Mouse (Mus musculus) testis, adult 2 months (tissue): Measurements from ENCODE around the gene Etl4.

Experiments
- CTCF ChIP-seq: fragments of 200-500 bp; IDR thresholded peaks from 2 replicates; pipeline ENCODE4 v1.5.1; 2012; ENCODE audit warnings: low read depth, mild to moderate bottlenecking, inconsistent platforms, low read length, moderate library complexity; ENCODE audit not compliant: control insufficient read depth, insufficient read depth, insufficient replicate concordance
- POLR2A ChIP-seq: fragments of 200-500 bp; IDR thresholded peaks from 2 replicates; pipeline ENCODE4 v1.6.1; 2012; ENCODE audit warnings: low read depth, mild to moderate bottlenecking, inconsistent platforms, low read length, moderate library complexity; ENCODE audit not compliant: control insufficient read depth

- TF ChIP-seq POLR2A, result no peak
- no peak for TF ChIP-seq CTCF
These were observed 524.1 kb downstream of the Etl4 start for GRCm38 (mm10) chr2:20433656-20434055.
